Comparison of ENCODE assay signal across 8 mouse cellular contexts in genomic region chr12:108001652-108002340, GRCm38 (mm10). TPM values are rescaled to one million over a fixed set of nuclear protein-coding genes. Genes with fewer than 3 reads are reported as not detected.
DNase-seq lines count a peak whose midpoint lies in the region; ATAC-seq and TF ChIP-seq lines count a peak whose summit lies in the region.

No protein-coding gene starts in this region.

- H3K9me3 ChIP-seq in embryonic facial prominence, embryonic 13.5 days: no peaks in the 10 kb centered on the region
- H3K9me3 ChIP-seq in limb, embryonic 12.5 days: no peaks in the 10 kb centered on the region
- H3K9me3 ChIP-seq in stomach, postnatal 0 days (ENCODE audit: control insufficient read depth, low read length): no peaks in the 10 kb centered on the region

- no peak for TF ChIP-seq EP300 in stomach, postnatal 0 days (optimal IDR thresholded peaks at IDR 0.05)

- TF ChIP-seq CTCF in layer of hippocampus, adult 2 months (conservative IDR thresholded peaks at IDR 0.05): no peak
- no peak for TF ChIP-seq CTCF in stomach, postnatal 0 days (IDR thresholded peaks at IDR 0.05; ENCODE audit: low read depth)

- no peaks in the 10 kb centered on the region for H3K27me3 ChIP-seq in embryonic facial prominence, embryonic 13.5 days
- H3K27me3 ChIP-seq in limb, embryonic 12.5 days: peaks cover 38% of the 10 kb centered on the region
- H3K27me3 ChIP-seq in stomach, postnatal 0 days (ENCODE audit: control insufficient read depth, insufficient read depth, low read length): 0 out of 2 replicates have a peak, but pooled peaks cover 4% of the 10 kb centered on the region

- no peak for ATAC-seq in embryonic facial prominence, embryonic 13.5 days (ENCODE audit: insufficient number of reproducible peaks, insufficient read depth, low FRiP score, low TSS enrichment, low read depth)
- ATAC-seq in limb, embryonic 12.5 days (ENCODE audit: insufficient number of reproducible peaks, insufficient read depth, low FRiP score, low TSS enrichment, low read depth): no peak
- ATAC-seq in stomach, postnatal 0 days (ENCODE audit: low FRiP score, low TSS enrichment): no peak

- under 1% methylated on average over 37 of the region's 37 CpGs for WGBS in embryonic facial prominence, embryonic 13.5 days
- under 1% methylated on average over 37 of the region's 37 CpGs for WGBS in limb, embryonic 12.5 days
- 8% methylated on average over 37 of the region's 37 CpGs for WGBS in stomach, postnatal 0 days

- H3K9ac ChIP-seq in embryonic facial prominence, embryonic 13.5 days: peak overlapping the region; percentile 100
- H3K9ac ChIP-seq in limb, embryonic 12.5 days (replicated peaks): peak overlapping the region; percentile 96
- peak overlapping the region; percentile 62 for H3K9ac ChIP-seq in stomach, postnatal 0 days (ENCODE audit: low read length)

- no peak for DNase-seq in layer of hippocampus, adult 2 months (ENCODE audit: low spot score in 2 of 2)
- no peak for DNase-seq in layer of hippocampus, postnatal 14 days (ENCODE audit: low spot score in 2 of 2)
- peak; percentile 37 for DNase-seq in stomach, postnatal 0 days (ENCODE audit: low spot score)
- no peak for DNase-seq in right cerebral cortex, postnatal 14 days
- DNase-seq in layer of hippocampus, postnatal 36 days: no peak
- no peak for DNase-seq in lung, postnatal 36 days

- H3K4me1 ChIP-seq in embryonic facial prominence, embryonic 13.5 days: peaks cover 63% of the 10 kb centered on the region
- H3K4me1 ChIP-seq in limb, embryonic 12.5 days (replicated peaks): peaks cover 50% of the 10 kb centered on the region
- 0 out of 2 replicates have a peak, but pooled peaks cover 2% of the 10 kb centered on the region for H3K4me1 ChIP-seq in stomach, postnatal 0 days (replicated peaks; ENCODE audit: control insufficient read depth, insufficient read depth)

- peak overlapping the region; percentile 79 for H3K4me3 ChIP-seq in layer of hippocampus, adult 2 months
- peak overlapping the region; percentile 97 for H3K4me3 ChIP-seq in embryonic facial prominence, embryonic 13.5 days
- H3K4me3 ChIP-seq in limb, embryonic 12.5 days (replicated peaks): peak overlapping the region; percentile 87
- peak overlapping the region; percentile 59 for H3K4me3 ChIP-seq in stomach, postnatal 0 days (ENCODE audit: low read depth, low read length)

- peak overlapping the region; percentile 93 for H3K4me2 ChIP-seq in embryonic facial prominence, embryonic 13.5 days
- H3K4me2 ChIP-seq in limb, embryonic 12.5 days: peak overlapping the region; percentile 80
- peak overlapping the region; percentile 92 for H3K4me2 ChIP-seq in stomach, postnatal 0 days (replicated peaks; ENCODE audit: low read depth)

- no peaks in the 10 kb centered on the region for H3K36me3 ChIP-seq in embryonic facial prominence, embryonic 13.5 days
- H3K36me3 ChIP-seq in limb, embryonic 12.5 days: no peaks in the 10 kb centered on the region
- H3K36me3 ChIP-seq in stomach, postnatal 0 days (ENCODE audit: control insufficient read depth, insufficient read depth, low read length): no peaks in the 10 kb centered on the region

- peak overlapping the region; percentile 97 for H3K27ac ChIP-seq in layer of hippocampus, adult 2 months
- H3K27ac ChIP-seq in embryonic facial prominence, embryonic 13.5 days: peak overlapping the region; percentile 100
- 0 out of 2 replicates have a peak overlapping the region, but pooled peaks have one; percentile 53 for H3K27ac ChIP-seq in limb, embryonic 12.5 days
- H3K27ac ChIP-seq in stomach, postnatal 0 days (replicated peaks): no peak overlapping the region

RNA-seq across cellular contexts. Expression of gene Bcl11b, which starts 1.6 kb away (rescaled TPM):
- total RNA-seq in layer of hippocampus, adult 2 months (2021): 100 to 1,000 TPM; 144 to 145 TPM
- 100 to 1,000 TPM; 108 to 112 TPM for total RNA-seq in layer of hippocampus, postnatal 14 days (2021)
- 35.7 and 40.6 TPM in 2 replicates for polyA plus RNA-seq in embryonic facial prominence, embryonic 13.5 days (2015; fragmentation: Nextera tagmentation; extraction: Ambion mirVana)
- 19.6 and 19.9 TPM in 2 replicates for polyA plus RNA-seq in limb, embryonic 12.5 days (2016; fragmentation: Nextera tagmentation; extraction: Ambion mirVana)
- 4.6 TPM in 2 replicates for polyA plus RNA-seq in stomach, postnatal 0 days (2015; fragmentation: Nextera tagmentation; extraction: Ambion mirVana)
- total RNA-seq in layer of hippocampus, postnatal 36 days (2021): 100 to 1,000 TPM; 134 to 137 TPM
